Mouse (Mus musculus): ENCODE data around the gene Lrp1.

Gene Lrp1

GRCm38 (mm10) chr10:127500894-127501893, 119.8 kb downstream of the Lrp1 start, which contains the start of gene Stac3:
Stac3 (plus strand) TSS chr10:127501686.
- DNase-seq (ENCODE audit: low spot score) = no peak

- no peak for DNase-seq (ENCODE audit: low spot score)
These were observed 120.9 kb downstream of the Lrp1 start for GRCm38 (mm10) chr10:127500042-127500441.

GRCm38 (mm10) chr10:127499516-127499915, 121.4 kb downstream of the Lrp1 start:
- DNase-seq (ENCODE audit: low spot score) = no peak

GRCm38 (mm10) chr10:127496156-127496555, 124.8 kb downstream of the Lrp1 start:
- DNase-seq (ENCODE audit: low spot score) = no peak

- DNase-seq (ENCODE audit: low spot score) = no peak
These were observed 128.8 kb downstream of the Lrp1 start for GRCm38 (mm10) chr10:127492118-127492517.

GRCm38 (mm10) chr10:127491128-127491512, 129.8 kb downstream of the Lrp1 start:
- DNase-seq (ENCODE audit: low spot score) = no peak

GRCm38 (mm10) chr10:127490160-127491127, 130.5 kb downstream of the Lrp1 start:
- DNase-seq (ENCODE audit: low spot score) = no peak

GRCm38 (mm10) chr10:127488856-127489255, 132.1 kb downstream of the Lrp1 start:
- no peak for DNase-seq (ENCODE audit: low spot score)

Measured in lung, postnatal 25 days (tissue).